Mouse (Mus musculus) thymus, postnatal 10 days (tissue): ENCODE data around the gene Syn3.

ENCODE experiments used
- DNase-seq, 2 experiments: peaks; one replicate each; pipeline ENCODE4 v3.0.0; 2021; ENCODE audit warnings: low spot score in 2 of 2

Syn3 gene

GRCm38 (mm10) chr10:86339649-86340379, 158.9 kb downstream of the Syn3 start:
- no peak for DNase-seq

DNA sequence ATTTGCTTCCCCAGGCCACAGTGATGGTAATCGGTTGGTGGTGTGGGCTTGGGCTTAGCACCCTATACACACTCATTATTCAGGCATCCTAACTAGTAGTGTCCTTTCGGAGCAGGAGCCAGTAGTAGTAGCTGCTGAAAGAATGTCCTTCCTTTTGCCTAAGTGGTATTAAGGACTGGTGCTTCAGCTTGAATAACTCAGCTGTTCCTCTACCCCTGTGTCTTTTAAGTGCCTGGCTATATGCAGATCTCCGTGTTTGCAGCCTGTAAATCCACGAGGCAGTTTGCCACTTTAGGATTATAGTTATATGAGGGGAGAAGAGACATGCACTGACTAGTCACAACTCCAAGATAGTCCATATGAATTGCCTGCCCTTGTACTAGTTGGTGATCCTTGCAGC, 159.6 kb downstream of the Syn3 start:
- DNase-seq, result no peak

GRCm38 (mm10) chr10:86338121-86338715, 160.5 kb downstream of the Syn3 start:
- no peak for DNase-seq

DNA sequence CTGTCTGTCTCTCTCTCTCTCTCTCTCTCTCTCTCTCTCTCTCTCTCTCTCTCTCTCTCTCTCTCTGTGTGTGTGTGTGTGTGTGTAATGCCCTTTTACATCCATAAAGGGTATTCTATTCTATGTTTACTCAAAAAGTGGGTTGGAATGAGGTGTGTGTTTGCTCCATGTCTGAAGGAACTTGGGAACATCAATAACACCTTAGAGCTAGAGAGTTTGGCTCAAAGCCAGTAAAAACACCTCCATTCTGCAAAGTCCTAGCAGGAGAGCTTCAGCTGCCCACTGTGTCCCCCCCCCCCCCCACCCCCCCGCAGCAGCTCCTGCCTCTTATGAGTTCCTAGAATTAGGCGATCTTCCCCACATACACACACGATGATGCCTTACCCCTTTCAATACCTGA, 161.5 kb downstream of the Syn3 start:
- no peak for DNase-seq

DNA sequence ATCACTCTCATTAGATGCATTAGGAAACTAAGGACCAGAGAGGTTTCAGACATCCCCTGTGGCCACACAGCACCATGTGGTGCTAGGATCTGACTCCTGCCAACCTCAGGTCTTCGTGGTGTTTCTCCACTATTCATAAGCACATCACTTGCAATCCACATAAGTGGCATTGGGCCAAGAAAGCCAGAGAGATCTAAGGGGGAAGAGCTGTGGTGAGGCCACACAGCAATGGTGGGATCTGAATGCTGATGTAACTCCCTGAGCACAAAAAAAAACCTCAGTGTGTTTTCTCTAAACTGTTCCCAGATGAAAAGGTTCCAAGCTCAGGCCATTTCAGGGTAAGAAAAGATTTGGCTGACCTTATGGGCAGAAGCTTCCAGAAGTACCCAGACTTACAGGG, 162.2 kb downstream of the Syn3 start:
- DNase-seq, result no peak

GRCm38 (mm10) chr10:86334581-86334980, 164.1 kb downstream of the Syn3 start:
- DNase-seq, result no peak

GRCm38 (mm10) chr10:86332942-86333341, 165.8 kb downstream of the Syn3 start:
- no peak for DNase-seq

GRCm38 (mm10) chr10:86331681-86332281, 166.9 kb downstream of the Syn3 start:
- no peak for DNase-seq

- DNase-seq, result no peak
Measured at GRCm38 (mm10) chr10:86330993-86331680, 167.6 kb downstream of the Syn3 start.

DNA sequence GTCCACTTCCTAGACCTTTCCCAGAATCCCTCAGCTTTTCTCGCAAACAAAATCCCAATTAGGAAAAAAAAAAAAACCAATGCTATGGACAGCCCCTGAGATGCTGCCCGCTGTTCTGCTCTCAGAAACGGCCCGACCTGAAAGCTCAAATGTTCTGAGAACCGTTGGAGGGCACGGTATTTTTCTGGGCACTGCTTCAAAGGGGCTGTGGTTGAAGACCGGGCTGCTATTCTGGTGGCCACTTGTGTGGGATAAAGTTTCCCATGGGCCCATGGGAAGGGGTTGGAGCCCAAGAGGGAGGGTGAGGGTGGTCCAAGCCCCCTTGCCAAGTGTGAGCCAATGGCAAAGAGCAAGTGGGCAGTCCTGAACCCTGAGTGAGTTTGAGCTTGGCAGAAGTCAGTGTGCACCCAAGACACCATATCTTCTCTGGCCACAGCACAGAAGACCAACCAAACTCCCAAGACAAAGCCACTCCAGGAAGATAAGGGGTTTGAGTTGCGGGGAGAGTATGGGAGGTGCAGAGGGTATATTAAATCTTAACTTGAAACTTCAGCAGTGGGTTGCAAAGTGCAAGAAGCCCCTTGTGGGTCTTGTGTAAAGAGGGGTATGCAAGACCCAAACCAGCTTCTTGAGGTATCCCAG, 169.3 kb downstream of the Syn3 start:
- no peak for DNase-seq

- no peak for DNase-seq
Measured at GRCm38 (mm10) chr10:86328691-86329090, 170.0 kb downstream of the Syn3 start.

DNA sequence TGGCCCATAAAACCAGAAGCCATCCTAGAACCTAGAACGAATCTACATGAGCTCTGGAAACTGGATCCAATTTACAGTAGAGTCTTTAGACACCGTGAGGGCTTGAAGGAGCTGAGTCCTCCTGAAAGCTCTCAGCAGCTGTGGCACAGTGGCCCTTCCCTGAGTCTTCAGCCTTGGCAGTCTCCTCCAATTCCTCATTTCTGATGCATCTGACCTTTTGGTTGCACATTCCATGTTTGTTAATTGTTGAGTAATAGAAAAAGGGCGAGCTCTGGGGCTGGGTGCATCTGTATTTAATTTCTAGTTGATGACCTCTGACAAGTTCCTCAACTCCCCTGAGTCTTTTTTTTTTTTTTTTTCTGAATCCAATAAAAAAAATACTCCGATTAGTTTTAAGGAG, 170.6 kb downstream of the Syn3 start:
- DNase-seq, result no peak

DNA sequence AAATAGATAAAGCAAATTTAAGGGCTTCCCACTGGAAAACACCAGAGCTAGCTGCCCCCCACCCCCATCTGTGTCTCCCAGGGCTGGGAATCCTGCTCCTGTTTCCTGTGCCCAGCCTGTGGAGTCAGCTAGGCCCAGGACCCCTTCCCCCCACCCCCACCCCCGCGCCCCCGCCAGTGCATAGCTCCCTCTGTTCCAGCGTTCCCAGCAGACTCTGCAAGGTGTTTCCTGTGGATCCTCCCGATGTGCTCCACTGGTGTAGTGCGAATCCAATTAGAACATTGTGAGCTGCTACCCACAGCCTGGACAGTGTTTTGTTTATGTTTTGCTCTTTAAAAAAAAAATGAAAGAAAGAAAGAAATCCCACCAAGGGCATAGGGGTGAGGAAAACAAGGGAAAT, 173.4 kb downstream of the Syn3 start:
- no peak for DNase-seq

GRCm38 (mm10) chr10:86323275-86323994, 175.3 kb downstream of the Syn3 start:
- no peak for DNase-seq

- DNase-seq, result no peak
Measured at GRCm38 (mm10) chr10:86322006-86322405, 176.7 kb downstream of the Syn3 start.

DNA sequence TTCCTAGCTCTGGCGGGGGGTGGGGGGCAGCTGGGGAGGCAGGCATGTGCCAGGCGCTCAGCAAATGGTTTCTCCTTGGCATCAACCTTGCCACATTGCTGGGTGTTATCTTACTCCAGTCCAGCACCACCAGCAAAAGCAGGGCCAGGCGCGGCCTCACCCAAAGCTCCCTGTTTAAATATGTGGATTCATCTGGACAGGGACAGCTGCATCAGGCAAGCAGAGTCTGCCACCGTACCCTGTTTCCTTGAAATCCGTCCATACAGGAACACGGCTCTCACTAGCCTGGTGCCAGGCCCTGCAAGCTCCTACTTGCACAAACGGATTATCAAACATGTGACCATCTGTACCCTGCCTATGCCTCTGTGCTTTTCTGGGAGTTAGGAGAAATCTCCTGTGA, 177.5 kb downstream of the Syn3 start:
- DNase-seq, result no peak

DNA sequence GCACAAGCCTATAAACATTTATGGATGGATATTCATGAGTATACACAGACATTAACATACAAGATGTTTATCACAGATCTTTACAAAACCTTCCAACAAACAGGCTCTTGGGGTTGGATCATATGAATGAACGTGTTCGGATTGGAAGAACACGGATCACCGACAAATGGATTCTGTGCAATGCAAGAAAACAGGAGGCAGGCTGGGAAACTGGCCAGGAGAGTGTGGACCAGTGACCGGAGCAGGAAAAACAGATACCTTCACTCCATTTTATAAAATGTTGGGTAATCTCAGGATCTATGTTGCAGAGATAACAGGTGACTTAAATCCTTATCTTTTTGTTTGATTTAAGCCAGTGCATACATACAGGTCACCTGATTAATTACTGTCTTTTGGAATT, 178.5 kb downstream of the Syn3 start:
- DNase-seq, result no peak

DNA sequence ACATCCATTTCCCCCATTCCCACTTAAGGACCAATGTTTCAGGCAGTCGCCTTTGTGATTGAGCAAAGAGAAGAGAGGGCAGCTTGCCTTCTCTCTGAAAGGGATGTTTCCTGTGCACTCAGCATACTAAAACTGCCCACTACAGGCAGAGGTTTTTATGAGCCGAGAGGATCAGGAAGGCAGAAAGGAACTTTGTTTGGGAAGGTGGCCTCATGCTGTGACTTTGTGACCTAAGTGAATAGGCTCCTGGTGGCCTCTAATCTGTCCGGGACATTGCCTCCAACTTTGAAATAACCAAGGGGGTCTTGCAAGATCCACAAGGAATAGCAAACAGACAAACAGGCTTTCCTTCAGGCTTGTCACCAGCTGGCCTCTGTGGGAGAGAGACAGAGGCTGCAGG, 179.2 kb downstream of the Syn3 start:
- DNase-seq, result no peak

DNA sequence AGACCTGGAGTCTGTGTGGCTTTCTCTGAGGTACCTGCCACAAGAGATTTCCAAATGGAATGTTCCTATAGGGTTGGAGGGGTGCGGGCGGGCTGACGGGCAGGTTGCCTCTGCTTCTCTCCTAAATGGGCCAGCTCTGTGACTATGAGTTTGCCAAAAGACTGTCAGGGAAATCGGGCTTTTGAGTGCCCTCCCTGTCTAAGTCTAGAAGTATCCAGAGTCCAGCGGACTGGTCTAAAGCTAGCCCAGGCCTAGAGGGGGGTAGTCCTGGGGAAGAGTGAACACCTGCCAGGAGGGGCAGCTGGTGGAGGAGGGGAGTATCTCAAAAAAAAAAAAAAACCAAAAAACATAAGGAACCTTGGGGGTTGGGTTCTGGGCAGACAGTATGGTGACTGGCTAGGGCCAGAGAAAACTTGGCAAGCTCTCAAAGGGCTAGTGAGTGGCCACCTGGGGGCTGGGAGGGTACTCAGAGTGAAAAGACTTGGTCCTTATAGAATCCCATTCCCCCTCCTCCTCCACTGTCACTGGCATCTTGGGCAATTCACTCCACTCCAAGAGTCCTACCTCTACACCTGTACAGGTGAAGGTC, 180.1 kb downstream of the Syn3 start:
- no peak for DNase-seq

GRCm38 (mm10) chr10:86317633-86318032, 181.1 kb downstream of the Syn3 start:
- DNase-seq, result no peak

DNA sequence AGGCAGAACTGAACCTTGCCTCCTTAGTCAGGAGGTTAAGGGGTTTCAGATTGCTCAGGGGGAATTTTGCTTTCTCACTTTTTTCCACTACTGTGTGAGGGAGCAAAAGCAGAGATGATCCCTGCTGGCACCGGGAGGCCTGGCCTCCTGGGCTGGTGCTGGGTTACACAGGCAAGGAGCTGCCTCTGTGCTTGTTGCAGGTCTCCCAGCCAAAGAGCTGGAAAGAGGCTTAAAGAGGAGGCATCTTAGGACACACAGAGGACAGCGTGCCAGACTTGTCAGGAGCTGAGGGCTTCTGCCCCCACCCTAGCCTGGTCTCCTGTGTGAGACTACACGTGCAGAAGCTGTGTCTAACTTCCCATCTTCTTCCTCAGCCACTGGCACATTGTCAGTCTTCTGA, 183.2 kb downstream of the Syn3 start:
- DNase-seq, result no peak
